ENCODE assay signal across 15 mouse cellular contexts in genomic region chr2:92967839-92968166, GRCm38 (mm10). TPM values are rescaled to one million over a fixed set of nuclear protein-coding genes. Genes with fewer than 3 reads are reported as not detected.
DNase-seq lines count a peak whose midpoint lies in the region; ATAC-seq lines count a peak whose summit lies in the region.
"Had no signal": no experiment of that assay in that cellular context is flagged by ENCODE, and none has a peak within 500 bp of the region (broad histone marks: within the 10 kb centered on the region; RNA-seq: fewer than 3 reads in every experiment).

No protein-coding gene starts in this region.

- no peak for DNase-seq in heart, postnatal 14 days
- DNase-seq in kidney, adult 9 months, result no peak
- DNase-seq in cerebellum, postnatal 10 days, result no peak
- DNase-seq: cerebellum, adult 11 months; cerebellum, postnatal 36 days; liver, embryonic 13.5 days had no signal

- peaks cover 16% of the 10 kb centered on the region; the same call in 1 of the 2 replicates for H3K4me1 ChIP-seq in heart, embryonic 11.5 days (ENCODE audit: control insufficient read depth, insufficient read depth, low read length)
- H3K4me1 ChIP-seq in kidney, embryonic 16.5 days (ENCODE audit: insufficient read depth, low read length), result peaks cover 19% of the 10 kb centered on the region
- peaks cover 19% of the 10 kb centered on the region for H3K4me1 ChIP-seq in limb, embryonic 13.5 days
- peaks cover 8% of the 10 kb centered on the region for H3K4me1 ChIP-seq in stomach, embryonic 14.5 days (ENCODE audit: control insufficient read depth, insufficient read depth, low read length)

- WGBS in heart, embryonic 11.5 days (ENCODE audit: insufficient replicate concordance), result 45% methylated on average over 4 of the region's 4 CpGs
- 38% methylated on average over 4 of the region's 4 CpGs for WGBS in kidney, embryonic 16.5 days
- 30% methylated on average over 4 of the region's 4 CpGs for WGBS in limb, embryonic 13.5 days
- 31% methylated on average over 4 of the region's 4 CpGs for WGBS in stomach, embryonic 14.5 days

- H3K36me3 ChIP-seq in heart, embryonic 11.5 days (ENCODE audit: control insufficient read depth, insufficient read depth, low read length), result peaks cover 6% of the 10 kb centered on the region
- H3K36me3 ChIP-seq in kidney, embryonic 16.5 days (ENCODE audit: insufficient read depth, low read length), result peaks cover 13% of the 10 kb centered on the region
- peaks cover 45% of the 10 kb centered on the region for H3K36me3 ChIP-seq in limb, embryonic 13.5 days
- H3K36me3 ChIP-seq in stomach, embryonic 14.5 days (ENCODE audit: control insufficient read depth, insufficient read depth, low read length), result peaks cover 11% of the 10 kb centered on the region; the same call in 1 of the 2 replicates

- H3K4me2 ChIP-seq in heart, embryonic 11.5 days, result no peak overlapping the region
- no peak overlapping the region for H3K4me2 ChIP-seq in kidney, embryonic 16.5 days (replicated peaks; ENCODE audit: low read depth, low read length)
- H3K4me2 ChIP-seq in limb, embryonic 13.5 days (replicated peaks), result no peak overlapping the region
- H3K4me2 ChIP-seq in stomach, embryonic 14.5 days (replicated peaks; ENCODE audit: low read depth, low read length), result no peak overlapping the region
- H3K4me2 ChIP-seq: liver, embryonic 13.5 days; midbrain, embryonic 15.5 days had no signal

- H3K4me3 ChIP-seq in heart, embryonic 11.5 days (ENCODE audit: low read depth, low read length), result no peak overlapping the region
- no peak overlapping the region for H3K4me3 ChIP-seq in kidney, embryonic 16.5 days (ENCODE audit: low read length)
- no peak overlapping the region for H3K4me3 ChIP-seq in limb, embryonic 13.5 days
- no peak overlapping the region for H3K4me3 ChIP-seq in stomach, embryonic 14.5 days (ENCODE audit: low read depth, low read length)
- H3K4me3 ChIP-seq: liver, embryonic 13.5 days; midbrain, embryonic 15.5 days had no signal

- H3K9me3 ChIP-seq in heart, embryonic 11.5 days (replicated peaks; ENCODE audit: control insufficient read depth, low read length), result no peaks in the 10 kb centered on the region
- no peaks in the 10 kb centered on the region for H3K9me3 ChIP-seq in kidney, embryonic 16.5 days (ENCODE audit: low read length)
- no peaks in the 10 kb centered on the region for H3K9me3 ChIP-seq in limb, embryonic 13.5 days
- H3K9me3 ChIP-seq in stomach, embryonic 14.5 days (ENCODE audit: control insufficient read depth, low read depth, low read length), result no peaks in the 10 kb centered on the region
- H3K9me3 ChIP-seq: liver, embryonic 13.5 days; midbrain, embryonic 15.5 days had no signal

- H3K9ac ChIP-seq in heart, embryonic 11.5 days (ENCODE audit: low read depth, low read length), result 0 out of 2 replicates have a peak overlapping the region, but pooled peaks have one; percentile 22
- no peak overlapping the region for H3K9ac ChIP-seq in kidney, embryonic 16.5 days (replicated peaks; ENCODE audit: low read length)
- H3K9ac ChIP-seq in limb, embryonic 13.5 days, result no peak overlapping the region
- H3K9ac ChIP-seq in stomach, embryonic 14.5 days (replicated peaks; ENCODE audit: low read depth, low read length), result no peak overlapping the region
- H3K9ac ChIP-seq: liver, embryonic 13.5 days; midbrain, embryonic 15.5 days had no signal

- no peak overlapping the region for H3K27ac ChIP-seq in heart, embryonic 11.5 days (ENCODE audit: low read depth, low read length)
- peak overlapping the region; percentile 60 for H3K27ac ChIP-seq in kidney, embryonic 16.5 days (ENCODE audit: low read length)
- 0 out of 2 replicates have a peak overlapping the region, but pooled peaks have one; percentile 15 for H3K27ac ChIP-seq in limb, embryonic 13.5 days
- H3K27ac ChIP-seq in stomach, embryonic 14.5 days (ENCODE audit: low read length), result peak overlapping the region; percentile 40; the same call in 1 of the 2 replicates
- H3K27ac ChIP-seq: liver, embryonic 13.5 days; midbrain, embryonic 15.5 days had no signal

- H3K27me3 ChIP-seq in heart, embryonic 11.5 days (ENCODE audit: control insufficient read depth, insufficient read depth, low read length), result no peaks in the 10 kb centered on the region
- no peaks in the 10 kb centered on the region for H3K27me3 ChIP-seq in kidney, embryonic 16.5 days (ENCODE audit: insufficient read depth, low read length)
- H3K27me3 ChIP-seq in limb, embryonic 13.5 days, result no peaks in the 10 kb centered on the region
- H3K27me3 ChIP-seq in stomach, embryonic 14.5 days (ENCODE audit: control insufficient read depth, insufficient read depth, low read length), result no peaks in the 10 kb centered on the region
- H3K27me3 ChIP-seq: liver, embryonic 13.5 days; midbrain, embryonic 15.5 days had no signal

- intact Hi-C loops in heart, postnatal 14 days (cut with DNase I), result loop anchor here (5.0 kb wide), 1 partner anchor 94 kb away; no protein-coding TSS in a partner anchor

- no peak for ATAC-seq in heart, embryonic 11.5 days (replicated peaks; ENCODE audit: insufficient number of reproducible peaks, low FRiP score, low TSS enrichment)
- ATAC-seq in kidney, embryonic 16.5 days (ENCODE audit: low FRiP score, low TSS enrichment), result no peak
- no peak for ATAC-seq in limb, embryonic 13.5 days (ENCODE audit: low FRiP score, low read depth)
- no peak for ATAC-seq in stomach, embryonic 14.5 days (ENCODE audit: insufficient number of reproducible peaks, insufficient read depth, low FRiP score, low read depth)
- no peak for ATAC-seq in granulocyte monocyte progenitor cell, adult 5-6 weeks (replicated peaks; ENCODE audit: poor library complexity, severe bottlenecking)
- ATAC-seq: intestine, postnatal 0 days had no signal

RNA-seq across cellular contexts. Expression of gene Syt13, which starts 52.9 kb away (rescaled TPM):
- 0.25 and 0.52 TPM in 2 replicates for polyA plus RNA-seq in heart, embryonic 11.5 days (2014; fragmentation: Nextera tagmentation; extraction: Ambion mirVana)
- under 1 TPM; 0.36 to 0.95 TPM for total RNA-seq in heart, postnatal 14 days (2021)
- 5.7 and 6.0 TPM in 2 replicates for polyA plus RNA-seq in kidney, embryonic 16.5 days (2015; fragmentation: Nextera tagmentation; extraction: Ambion mirVana)
- 7.8 and 8.9 TPM in 2 replicates for polyA plus RNA-seq in limb, embryonic 13.5 days (2015; fragmentation: Nextera tagmentation; extraction: Ambion mirVana)
- polyA plus RNA-seq in stomach, embryonic 14.5 days (2014; fragmentation: Nextera tagmentation; extraction: Ambion mirVana), result 7.7 and 9.6 TPM in 2 replicates
- not detected in 2 replicates for total RNA-seq in granulocyte monocyte progenitor cell, adult 5-6 weeks (2014; fragmentation: Nextera tagmentation)
- not detected in 2 replicates for total RNA-seq in granulocyte monocyte progenitor cell, adult 5-6 weeks (2017)
- total RNA-seq: hematopoietic stem cell, adult 5-6 weeks; megakaryocyte, adult 5-6 weeks had no signal
